Mouse (Mus musculus): ENCODE data around the gene Foxe3. TPM values are rescaled to one million over a fixed set of nuclear protein-coding genes. Genes with fewer than 3 reads are reported as not detected.

Gene Foxe3
- polyA plus RNA-seq, 1 experiment from 2014 or later = not detected

DNA sequence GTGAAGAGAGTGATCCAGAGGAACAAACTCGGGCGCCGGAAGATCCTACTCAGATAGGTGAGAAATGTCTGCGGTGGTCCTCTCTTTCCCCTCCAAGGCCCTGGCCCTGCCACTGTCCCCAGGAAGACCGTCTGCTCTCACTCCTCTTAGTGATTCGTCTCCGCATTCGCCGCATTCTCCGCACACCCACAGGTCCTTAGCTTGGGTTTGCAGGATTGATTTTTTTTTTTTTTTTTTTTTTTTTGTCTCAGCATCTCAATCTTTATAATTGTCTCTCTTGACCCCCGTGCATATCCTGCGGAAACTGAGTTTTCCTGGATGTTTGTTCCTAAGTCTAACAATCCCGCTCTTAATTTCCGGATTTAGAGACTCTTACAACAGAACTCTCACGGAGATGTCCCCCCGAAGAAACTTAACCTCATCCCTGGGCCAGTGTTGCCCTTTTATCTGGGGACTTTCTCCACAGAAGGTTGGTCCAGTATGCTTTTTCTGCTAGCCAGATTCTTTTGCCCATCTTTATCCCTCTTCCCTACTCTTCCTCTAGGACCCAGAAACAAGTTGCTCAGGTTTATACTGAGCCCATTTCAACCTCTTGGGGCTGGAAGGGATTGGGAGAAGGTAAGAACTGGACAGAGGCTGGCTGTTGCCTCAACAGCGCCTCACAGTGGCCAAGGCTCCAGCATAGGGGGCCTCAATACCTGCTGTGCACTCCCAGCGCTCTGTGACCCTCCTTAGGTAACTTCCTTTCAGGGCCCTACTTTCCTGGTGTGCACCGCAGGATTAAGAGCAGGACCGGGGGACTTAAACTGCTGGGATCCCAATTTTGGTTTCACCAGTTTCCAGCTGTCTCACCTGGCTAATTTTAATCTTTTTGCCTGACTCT, 16.0 kb downstream of the Foxe3 start:
- 2% methylated on average over 20 of the region's 20 CpGs for WGBS
- no peak overlapping the region for H3K4me3 ChIP-seq (ENCODE audit: low read depth, low read length)
- no peak overlapping the region for H3K9ac ChIP-seq (replicated peaks; ENCODE audit: low read depth, low read length)

DNA sequence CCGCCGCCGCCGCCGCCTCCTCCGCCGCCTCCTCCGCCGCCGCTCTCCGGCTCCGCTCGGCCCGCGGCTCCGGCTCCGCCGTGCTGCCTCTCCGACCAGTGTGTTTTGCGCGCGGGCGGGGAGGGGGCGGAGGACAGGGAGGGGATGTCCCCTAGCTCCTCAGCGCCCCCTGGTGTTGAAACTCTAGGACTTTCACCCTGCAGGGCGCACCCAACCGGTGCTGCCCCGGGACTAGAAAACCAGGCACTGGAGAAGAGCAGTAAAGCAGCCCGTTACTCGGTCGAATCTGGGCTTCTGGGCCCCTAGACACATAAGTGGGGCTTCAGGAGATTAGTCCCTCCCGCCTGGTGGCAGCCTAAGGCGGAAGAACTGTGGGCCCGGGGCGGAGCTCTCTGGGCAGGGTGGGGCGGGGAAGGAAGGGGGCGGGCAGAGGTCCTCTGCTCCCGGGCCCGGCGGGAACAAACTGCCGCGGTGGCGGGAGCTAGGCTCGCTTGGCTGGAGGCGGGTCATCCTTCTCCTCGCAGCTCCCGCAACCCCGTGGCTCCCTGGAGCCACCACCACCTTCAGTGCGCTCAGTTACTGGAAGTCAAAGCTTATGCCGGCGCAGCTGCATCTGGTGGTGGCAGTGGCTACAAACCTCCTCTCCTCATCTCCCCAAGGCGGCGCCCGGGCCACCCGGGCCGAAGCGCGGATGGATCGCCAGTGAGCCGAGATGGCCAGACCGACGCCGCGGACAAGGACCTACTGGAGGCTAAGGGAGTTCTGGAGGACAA, 16.8 kb downstream of the Foxe3 start, which contains the start of gene Foxd2:
Foxd2 (minus strand) TSS at position 45 of the 773 bp plus-strand sequence.
- WGBS = under 1% methylated on average over 57 of the region's 64 CpGs

More for the DNA sequence above, 16.0 kb downstream of the Foxe3 start:
- Histone ChIP-seq H3K9me3 (ENCODE audit: control insufficient read depth, low read length) (no peaks in the 10 kb centered on the region), H3K4me1 (ENCODE audit: control insufficient read depth, insufficient read depth, low read length) (0 out of 2 replicates have a peak, but pooled peaks cover 2% of the 10 kb centered on the region), H3K27me3 (ENCODE audit: control insufficient read depth, insufficient read depth, low read length) (peaks cover 79% of the 10 kb centered on the region), H3K27ac (ENCODE audit: low read depth, low read length) (no peak overlapping the region), H3K36me3 (ENCODE audit: control insufficient read depth, insufficient read depth, low read length) (no peaks in the 10 kb centered on the region), H3K4me2 (ENCODE audit: low read depth, low read length) (peak overlapping the region; percentile 52; the same call in 1 of the 2 replicates)
- ATAC-seq (ENCODE audit: low read depth) = no peak

GRCm38 (mm10) chr4:114907951-114908828, 17.6 kb downstream of the Foxe3 start:
- no peak overlapping the region for H3K27ac ChIP-seq (ENCODE audit: low read depth, low read length)
- peak overlapping the region; percentile 32 for H3K4me3 ChIP-seq (ENCODE audit: low read depth, low read length)
- ATAC-seq (ENCODE audit: low read depth) = peak; percentile 29
- no peaks in the 10 kb centered on the region for H3K36me3 ChIP-seq (ENCODE audit: control insufficient read depth, insufficient read depth, low read length)
- 0 out of 2 replicates have a peak overlapping the region, but pooled peaks have one; percentile 21 for H3K9ac ChIP-seq (replicated peaks; ENCODE audit: low read depth, low read length)
- peaks cover 70% of the 10 kb centered on the region for H3K27me3 ChIP-seq (ENCODE audit: control insufficient read depth, insufficient read depth, low read length)
- H3K9me3 ChIP-seq (ENCODE audit: control insufficient read depth, low read length) = no peaks in the 10 kb centered on the region
- H3K4me1 ChIP-seq (ENCODE audit: control insufficient read depth, insufficient read depth, low read length) = 0 out of 2 replicates have a peak, but pooled peaks cover 2% of the 10 kb centered on the region
- 1% methylated on average over 66 of the region's 103 CpGs for WGBS
- peak overlapping the region; percentile 52 for H3K4me2 ChIP-seq (ENCODE audit: low read depth, low read length)

More for the DNA sequence above, 16.8 kb downstream of the Foxe3 start, which contains the start of gene Foxd2:
- Histone ChIP-seq H3K36me3 (ENCODE audit: control insufficient read depth, insufficient read depth, low read length) (no peaks in the 10 kb centered on the region), H3K9me3 (ENCODE audit: control insufficient read depth, low read length) (no peaks in the 10 kb centered on the region), H3K27ac (ENCODE audit: low read depth, low read length) (no peak within 1 kb of the TSS), H3K27me3 (ENCODE audit: control insufficient read depth, insufficient read depth, low read length) (peaks cover 75% of the 10 kb centered on the region), H3K9ac (replicated peaks; ENCODE audit: low read depth, low read length) (0 out of 2 replicates have a peak within 1 kb of the TSS, but pooled peaks have one; percentile 21), H3K4me2 (ENCODE audit: low read depth, low read length) (peak within 1 kb of the TSS; percentile 52), H3K4me1 (ENCODE audit: control insufficient read depth, insufficient read depth, low read length) (0 out of 2 replicates have a peak, but pooled peaks cover 2% of the 10 kb centered on the region), H3K4me3 (ENCODE audit: low read depth, low read length) (peak within 1 kb of the TSS; percentile 32)
- peak; percentile 79 for ATAC-seq (ENCODE audit: low read depth)

DNA sequence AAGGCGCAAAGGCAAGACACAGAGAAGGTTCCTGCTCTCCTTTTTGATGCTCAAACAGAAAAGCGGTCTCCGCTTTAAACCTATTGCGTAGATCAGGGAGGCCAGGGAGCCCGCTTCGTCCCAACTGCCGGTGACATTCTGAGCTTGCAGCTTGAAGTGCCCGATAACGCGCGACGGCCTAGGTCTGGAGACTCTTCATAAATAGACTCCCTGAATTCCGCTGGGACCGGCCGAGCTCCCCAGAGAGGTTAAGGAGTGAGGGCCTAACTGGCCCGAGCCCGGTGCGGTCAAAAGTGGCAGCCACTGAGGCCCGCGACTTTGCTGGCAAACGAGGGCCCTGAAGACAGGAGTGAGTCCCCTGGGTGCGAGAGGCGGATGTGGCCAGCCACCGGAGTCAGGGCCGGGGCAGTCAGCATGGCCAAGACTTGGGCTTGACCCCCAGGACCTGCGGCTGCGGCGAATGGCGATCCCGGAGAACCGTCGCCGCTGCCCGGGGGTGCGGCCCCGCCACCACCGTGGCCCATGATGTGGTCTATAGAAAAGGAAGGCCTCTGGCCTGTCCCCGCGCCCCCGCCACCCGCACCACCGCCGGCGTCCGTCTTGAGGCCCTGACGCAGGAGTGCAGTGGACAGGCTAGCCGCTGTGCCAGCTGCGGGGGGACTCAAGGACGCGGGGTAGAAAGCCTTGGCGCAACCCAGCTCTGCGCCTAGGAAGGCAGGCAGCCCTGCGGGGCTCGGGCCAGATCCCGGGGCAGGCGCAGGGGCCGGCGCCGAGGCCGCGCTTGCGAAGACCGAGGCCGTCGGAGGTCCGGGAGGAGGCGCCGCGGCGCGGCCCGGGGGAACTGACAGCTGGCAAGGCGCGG, 18.5 kb downstream of the Foxe3 start:
- no peak for ATAC-seq (ENCODE audit: low read depth)

GRCm38 (mm10) chr4:114905969-114906680, 19.7 kb downstream of the Foxe3 start:
- 9% methylated on average over 10 of the region's 10 CpGs for WGBS
- ATAC-seq (ENCODE audit: low read depth) = no peak
- H3K4me2 ChIP-seq (ENCODE audit: low read depth, low read length) = no peak overlapping the region; the same call in 1 of the 2 replicates
- no peaks in the 10 kb centered on the region for H3K9me3 ChIP-seq (ENCODE audit: control insufficient read depth, low read length)
- H3K4me3 ChIP-seq (ENCODE audit: low read depth, low read length) = no peak overlapping the region
- 0 out of 2 replicates have a peak, but pooled peaks cover 2% of the 10 kb centered on the region for H3K4me1 ChIP-seq (ENCODE audit: control insufficient read depth, insufficient read depth, low read length)
- H3K9ac ChIP-seq (replicated peaks; ENCODE audit: low read depth, low read length) = no peak overlapping the region
- peaks cover 61% of the 10 kb centered on the region for H3K27me3 ChIP-seq (ENCODE audit: control insufficient read depth, insufficient read depth, low read length)
- no peak overlapping the region for H3K27ac ChIP-seq (ENCODE audit: low read depth, low read length)
- no peaks in the 10 kb centered on the region for H3K36me3 ChIP-seq (ENCODE audit: control insufficient read depth, insufficient read depth, low read length)

More for the DNA sequence above, 18.5 kb downstream of the Foxe3 start:
- no peaks in the 10 kb centered on the region for H3K9me3 ChIP-seq (ENCODE audit: control insufficient read depth, low read length)
- peak overlapping the region; percentile 32; the same call in 1 of the 2 replicates for H3K4me3 ChIP-seq (ENCODE audit: low read depth, low read length)
- H3K4me2 ChIP-seq (ENCODE audit: low read depth, low read length) = peak overlapping the region; percentile 52; the same call in 1 of the 2 replicates
- no peak overlapping the region for H3K27ac ChIP-seq (ENCODE audit: low read depth, low read length)
- H3K36me3 ChIP-seq (ENCODE audit: control insufficient read depth, insufficient read depth, low read length) = no peaks in the 10 kb centered on the region
- WGBS = under 1% methylated on average over 67 of the region's 74 CpGs
- peaks cover 67% of the 10 kb centered on the region for H3K27me3 ChIP-seq (ENCODE audit: control insufficient read depth, insufficient read depth, low read length)
- 0 out of 2 replicates have a peak, but pooled peaks cover 2% of the 10 kb centered on the region for H3K4me1 ChIP-seq (ENCODE audit: control insufficient read depth, insufficient read depth, low read length)
- H3K9ac ChIP-seq (replicated peaks; ENCODE audit: low read depth, low read length) = no peak overlapping the region

DNA sequence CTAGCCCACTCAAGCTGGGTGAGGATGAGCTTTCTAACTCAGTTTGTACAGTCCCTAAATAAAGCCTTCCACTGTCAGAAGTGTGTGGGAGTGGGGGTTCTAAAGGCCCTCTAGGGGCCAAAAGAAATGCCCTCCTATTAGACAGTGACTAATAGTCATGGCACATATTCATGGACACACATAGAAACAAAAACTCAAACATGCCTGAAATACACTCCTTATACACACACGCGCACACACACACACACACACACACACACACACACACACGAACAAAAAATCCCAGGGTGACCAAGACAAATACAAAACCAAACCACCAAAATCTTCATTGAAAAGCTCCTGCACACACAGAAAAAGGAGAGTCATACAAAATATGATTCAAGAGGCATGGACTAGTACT, 20.3 kb downstream of the Foxe3 start:
- H3K4me2 ChIP-seq (ENCODE audit: low read depth, low read length) = no peak overlapping the region
- no peaks in the 10 kb centered on the region for H3K36me3 ChIP-seq (ENCODE audit: control insufficient read depth, insufficient read depth, low read length)
- no peak overlapping the region for H3K4me3 ChIP-seq (ENCODE audit: low read depth, low read length)
- 53% methylated on average over 3 of the region's 3 CpGs for WGBS
- H3K9ac ChIP-seq (replicated peaks; ENCODE audit: low read depth, low read length) = no peak overlapping the region
- H3K27ac ChIP-seq (ENCODE audit: low read depth, low read length) = no peak overlapping the region
- no peaks in the 10 kb centered on the region for H3K9me3 ChIP-seq (ENCODE audit: control insufficient read depth, low read length)
- peaks cover 60% of the 10 kb centered on the region for H3K27me3 ChIP-seq (ENCODE audit: control insufficient read depth, insufficient read depth, low read length)
- H3K4me1 ChIP-seq (ENCODE audit: control insufficient read depth, insufficient read depth, low read length) = 0 out of 2 replicates have a peak, but pooled peaks cover 2% of the 10 kb centered on the region
- ATAC-seq (ENCODE audit: low read depth) = no peak

DNA sequence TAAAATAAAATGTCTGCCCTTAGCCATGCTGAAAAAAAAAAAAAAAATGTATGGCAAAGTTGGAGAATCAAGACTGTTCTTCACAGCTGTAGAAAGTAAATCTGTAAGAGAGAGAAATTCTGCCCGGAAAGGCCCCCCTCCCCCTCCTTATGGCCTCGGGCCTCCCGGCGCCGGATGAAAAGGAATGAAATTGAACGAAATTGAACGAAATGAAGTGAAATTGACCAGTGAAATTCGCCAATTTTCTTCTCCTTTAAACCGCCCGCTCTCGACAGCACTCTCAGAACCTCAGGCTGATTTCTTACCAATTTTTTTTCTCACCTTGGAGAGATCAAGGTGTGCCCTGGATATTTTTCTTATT, 22.4 kb downstream of the Foxe3 start:
- no peak for ATAC-seq (ENCODE audit: low read depth)
- H3K9ac ChIP-seq (replicated peaks; ENCODE audit: low read depth, low read length) = no peak overlapping the region

More for the DNA sequence above, 22.4 kb downstream of the Foxe3 start:
- H3K9me3 ChIP-seq (ENCODE audit: control insufficient read depth, low read length) = no peaks in the 10 kb centered on the region
- H3K36me3 ChIP-seq (ENCODE audit: control insufficient read depth, insufficient read depth, low read length) = no peaks in the 10 kb centered on the region
- no peak overlapping the region for H3K4me3 ChIP-seq (ENCODE audit: low read depth, low read length)
- H3K4me2 ChIP-seq (ENCODE audit: low read depth, low read length) = no peak overlapping the region
- 8% methylated on average over 11 of the region's 11 CpGs for WGBS
- H3K27me3 ChIP-seq (ENCODE audit: control insufficient read depth, insufficient read depth, low read length) = peaks cover 61% of the 10 kb centered on the region
- H3K4me1 ChIP-seq (ENCODE audit: control insufficient read depth, insufficient read depth, low read length) = 0 out of 2 replicates have a peak, but pooled peaks cover 2% of the 10 kb centered on the region
- no peak overlapping the region for H3K27ac ChIP-seq (ENCODE audit: low read depth, low read length)
